Mouse (Mus musculus) cerebellum, postnatal 36 days (tissue): ENCODE results near the gene Gm11627.
"Not testable (repeated sequence)": the region's sequence is repeated elsewhere in the genome, so short reads cannot be mapped to it uniquely, and the experiment has no call there.

Source experiments
- DNase-seq, 2 experiments: peaks; one replicate each; pipeline ENCODE4 v3.0.0; 2021 to 2022; ENCODE audit warnings: mixed read lengths in 2 of 2

Gene Gm11627

DNA sequence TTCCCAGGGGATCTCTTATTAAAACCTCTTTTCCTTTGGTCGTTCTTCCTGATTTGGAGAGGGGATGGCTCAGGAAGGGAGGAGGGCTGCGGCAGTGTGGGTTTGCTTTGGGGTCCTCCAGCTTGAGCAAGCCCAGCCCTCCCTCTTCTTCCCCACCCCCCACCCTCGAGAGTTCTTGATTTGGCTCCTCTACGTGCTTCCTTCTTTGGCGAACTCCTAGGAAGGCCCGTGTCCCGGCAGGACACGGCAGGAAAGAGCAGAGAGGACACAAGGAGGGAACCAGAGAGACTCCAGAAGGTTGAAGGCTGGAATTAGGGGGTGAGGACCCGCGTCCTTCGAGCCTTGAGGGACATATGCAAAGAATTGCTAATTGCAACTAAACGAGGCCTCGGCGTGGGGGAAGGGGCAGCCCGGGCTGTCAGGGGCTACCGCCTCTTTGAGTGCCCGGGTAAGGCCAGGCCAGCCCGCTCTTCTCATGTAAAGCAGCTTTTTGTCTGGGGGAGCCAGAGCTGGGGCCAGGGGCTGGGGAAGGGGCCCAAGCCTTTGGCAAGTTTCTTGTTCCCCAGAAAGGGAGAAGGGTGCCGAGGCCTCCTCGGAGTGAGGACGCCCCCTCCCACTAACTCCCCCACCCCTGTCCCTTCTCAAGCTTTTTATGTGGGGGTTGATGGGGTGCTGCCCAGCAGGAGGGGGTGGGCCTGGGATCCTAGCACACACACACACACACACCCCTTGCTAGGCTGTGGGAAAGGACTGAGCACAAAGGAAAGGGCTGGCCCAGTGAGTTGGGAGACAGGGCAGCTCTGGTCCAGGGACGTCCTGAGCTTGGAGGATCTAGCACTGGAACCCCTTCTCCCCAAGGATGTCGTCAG, at the start of gene Gm11627:
TSS of gene Gm11627 (minus strand) at position 297 of the 869 bp plus-strand sequence.
- DNase-seq = no peak

- no peak for DNase-seq
These were observed 49.3 kb upstream of the Gm11627 start for GRCm38 (mm10) chr11:102628529-102628928.

DNA sequence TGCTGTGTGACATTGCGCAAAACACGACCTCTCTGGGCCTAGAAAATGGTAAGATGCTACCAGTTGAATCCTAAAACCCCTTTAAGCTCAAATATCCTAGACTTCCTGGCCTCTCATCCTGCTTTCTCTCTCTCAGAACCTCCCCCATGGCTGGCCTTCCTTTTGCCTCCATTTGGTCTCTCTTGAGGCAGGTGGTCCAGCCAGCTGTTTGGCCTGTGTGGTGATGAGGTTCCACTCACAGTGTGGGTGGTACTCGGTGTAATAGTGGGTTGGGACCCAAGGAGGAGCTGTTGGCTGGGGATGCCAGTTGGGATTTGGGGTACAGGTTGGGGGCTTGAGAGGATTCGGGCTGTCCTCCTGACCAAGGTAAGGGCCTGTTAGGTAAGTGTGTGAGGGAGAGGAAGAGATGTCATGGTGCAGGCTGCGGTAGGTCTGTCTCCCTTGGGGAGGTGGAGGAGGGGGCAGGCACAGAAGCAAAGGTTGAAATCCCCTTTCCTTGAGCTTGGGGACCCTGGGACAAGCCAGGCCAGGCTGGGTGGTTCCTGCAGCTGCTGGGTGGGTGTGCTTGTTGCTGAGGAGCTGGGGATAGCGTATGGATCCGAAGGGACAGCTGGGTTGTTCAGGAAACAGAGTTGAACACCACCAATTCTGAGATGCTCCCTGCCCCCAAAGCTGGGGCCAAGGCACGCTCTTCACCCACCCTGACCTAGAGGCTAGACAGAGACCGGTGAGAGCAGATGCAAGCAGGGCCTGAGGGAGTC, 48.1 kb upstream of the Gm11627 start:
- DNase-seq = no peak

DNA sequence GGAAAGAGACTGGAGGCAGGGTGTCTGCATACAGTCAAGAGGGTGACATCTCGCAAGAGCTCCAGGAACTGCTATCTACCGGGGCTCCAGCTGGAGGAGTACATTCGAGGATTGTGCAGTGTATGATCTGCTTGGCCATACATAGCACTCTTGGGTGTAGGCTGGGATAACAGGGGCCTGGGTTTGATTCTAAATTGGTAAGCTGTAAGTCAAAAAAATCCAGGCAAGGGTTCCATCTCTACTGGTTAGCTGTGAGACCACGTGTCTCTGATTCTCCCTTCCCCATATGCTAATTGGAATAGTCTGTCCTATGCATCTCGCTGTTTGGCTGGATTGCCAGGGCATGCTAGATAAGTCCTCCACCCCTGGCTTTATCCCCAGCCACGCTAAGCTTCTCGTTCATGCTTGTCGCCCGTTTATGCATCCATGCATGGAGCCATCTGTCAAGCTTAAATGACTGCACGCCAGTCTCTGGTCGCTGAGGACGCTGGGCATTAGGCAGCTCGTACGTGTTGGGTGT, 45.7 kb upstream of the Gm11627 start:
- peak; percentile 14 to 27 for DNase-seq

DNA sequence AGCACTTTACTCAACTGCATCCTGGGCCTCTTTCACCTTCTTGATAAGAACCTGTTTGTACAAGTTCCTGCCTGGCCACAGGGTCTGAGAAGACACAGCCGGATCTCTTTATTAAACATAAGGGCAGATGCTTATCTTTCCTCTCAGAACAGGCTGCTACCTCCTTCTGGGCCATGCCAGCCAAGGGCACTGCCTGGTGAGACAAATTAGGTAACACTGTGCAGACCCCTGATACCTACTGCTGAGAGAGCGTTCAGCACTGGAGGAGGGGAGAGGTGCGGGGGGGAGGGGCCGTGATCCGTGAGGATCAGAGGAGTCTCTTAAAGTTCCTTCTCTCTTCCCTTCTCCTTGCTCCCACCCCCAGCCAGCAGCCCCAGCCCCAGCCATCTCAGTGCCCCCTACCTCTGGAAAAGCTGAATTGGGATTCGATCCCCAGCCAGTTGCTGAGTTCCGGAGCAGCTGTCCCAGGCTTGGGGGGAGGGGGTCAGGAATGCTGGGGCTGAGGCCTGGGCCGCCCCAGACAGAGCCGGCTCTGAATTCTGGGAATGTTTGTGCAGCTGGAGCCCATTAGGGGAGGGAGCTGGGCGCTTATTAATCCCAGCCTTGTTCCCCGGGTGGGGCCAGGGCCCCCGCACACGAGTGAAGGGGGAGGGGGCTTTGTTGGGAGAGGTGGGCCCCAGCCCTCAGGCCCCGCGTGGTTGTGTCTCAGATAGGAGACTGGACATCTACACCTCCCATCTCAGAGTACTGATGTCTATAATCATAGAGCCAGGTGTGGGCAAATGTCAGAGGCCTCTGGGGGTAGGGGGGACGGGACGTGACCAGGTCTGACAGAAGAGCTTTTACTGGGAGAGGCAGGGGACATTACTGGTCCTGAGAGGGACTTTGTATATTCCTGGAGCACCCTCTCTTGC, 44.9 kb upstream of the Gm11627 start:
- no peak for DNase-seq

DNA sequence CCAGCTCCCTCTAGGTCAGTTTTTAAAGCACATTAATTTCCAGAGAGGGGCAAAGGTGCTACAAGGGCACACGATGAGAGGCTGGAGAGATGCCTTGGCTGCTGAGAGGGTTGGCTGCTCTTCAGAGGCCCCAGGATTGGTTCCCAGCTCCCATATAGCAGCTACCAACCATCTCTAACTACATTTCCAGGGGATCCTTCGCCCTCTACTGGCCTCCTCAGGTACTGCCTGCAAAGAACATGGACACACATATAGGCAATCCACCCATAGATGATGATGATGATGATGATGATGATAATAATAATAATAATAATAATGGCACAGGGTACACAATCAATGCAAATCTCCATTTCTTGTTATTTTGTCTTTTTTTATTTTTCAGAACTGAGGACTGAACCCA, 40.2 kb upstream of the Gm11627 start:
- no peak for DNase-seq

GRCm38 (mm10) chr11:102611317-102611705, 32.0 kb upstream of the Gm11627 start:
- DNase-seq = no peak

DNA sequence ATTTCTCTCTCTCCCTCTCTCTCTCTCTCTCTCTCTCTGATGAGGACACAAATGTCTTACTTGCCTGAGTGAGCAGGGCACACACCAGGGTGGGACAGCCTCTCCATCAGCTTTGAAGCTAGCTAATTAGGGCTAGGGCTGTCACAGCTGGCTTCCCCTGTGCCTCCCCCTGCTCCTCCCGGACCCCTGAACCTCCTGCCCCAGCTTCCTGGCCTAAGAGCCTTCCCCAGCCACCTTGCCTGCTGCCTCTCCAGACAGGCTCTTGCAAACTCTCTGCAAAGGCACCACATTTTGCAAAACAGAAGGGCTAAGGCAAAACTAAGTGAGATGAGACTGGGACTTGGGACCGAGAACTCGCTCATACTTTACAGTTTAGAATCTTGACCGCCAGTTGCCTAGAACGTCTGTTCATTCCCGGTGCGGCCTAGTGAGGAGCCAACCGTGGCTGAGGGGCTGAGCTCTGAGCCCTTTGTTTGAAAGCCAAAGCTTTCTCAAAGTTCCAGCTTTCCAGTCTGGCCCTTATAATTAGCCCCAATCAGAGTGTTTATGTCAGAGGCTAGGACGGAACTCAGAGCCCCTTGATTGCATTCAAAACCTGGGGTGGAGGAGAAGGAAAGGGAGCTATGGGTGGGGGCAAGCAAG, 31.5 kb upstream of the Gm11627 start:
- DNase-seq = no peak

DNA sequence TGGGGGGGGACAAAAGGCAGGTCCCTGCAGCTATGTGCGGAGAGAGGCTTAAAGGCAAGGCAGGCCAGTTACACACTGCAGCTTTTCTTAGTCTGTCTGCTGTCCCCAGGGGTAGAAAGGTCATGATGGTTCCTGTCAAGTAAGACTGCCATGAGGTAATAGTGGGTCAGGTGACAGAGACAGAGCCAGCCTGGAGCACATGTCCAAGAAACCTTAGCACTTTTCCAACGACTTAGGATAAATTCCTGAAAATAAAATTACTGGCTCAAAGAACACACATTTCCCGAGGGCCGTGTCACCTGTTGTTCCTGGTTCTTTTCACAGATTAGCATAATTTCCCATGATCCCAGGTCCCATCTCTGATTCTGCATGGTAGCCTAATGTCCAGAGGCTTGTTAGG, 31.0 kb upstream of the Gm11627 start:
- DNase-seq = no peak

DNA sequence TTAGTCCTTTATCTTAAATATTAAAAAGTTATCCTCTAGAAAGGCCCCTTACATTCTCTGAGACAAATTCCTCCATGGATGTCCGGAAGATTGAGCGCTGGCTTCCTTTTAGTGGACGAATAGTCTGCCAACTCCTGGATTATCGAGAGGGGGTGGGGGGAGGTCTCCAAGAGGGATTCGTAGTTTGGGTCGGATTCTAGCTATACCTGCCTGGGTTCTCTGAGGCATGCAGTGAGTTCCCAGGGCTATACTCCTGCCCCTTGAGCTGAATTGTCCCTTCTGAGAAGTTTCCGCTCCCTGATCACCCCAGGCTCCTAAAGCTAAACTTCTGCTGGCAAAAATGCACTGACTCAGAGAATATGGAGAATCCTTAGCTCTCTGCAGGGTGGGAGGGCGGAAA, 30.2 kb upstream of the Gm11627 start:
- no peak for DNase-seq

GRCm38 (mm10) chr11:102608691-102609090, 29.4 kb upstream of the Gm11627 start:
- DNase-seq = no peak

- no peak for DNase-seq
These were observed 28.7 kb upstream of the Gm11627 start for GRCm38 (mm10) chr11:102607686-102608548.

DNA sequence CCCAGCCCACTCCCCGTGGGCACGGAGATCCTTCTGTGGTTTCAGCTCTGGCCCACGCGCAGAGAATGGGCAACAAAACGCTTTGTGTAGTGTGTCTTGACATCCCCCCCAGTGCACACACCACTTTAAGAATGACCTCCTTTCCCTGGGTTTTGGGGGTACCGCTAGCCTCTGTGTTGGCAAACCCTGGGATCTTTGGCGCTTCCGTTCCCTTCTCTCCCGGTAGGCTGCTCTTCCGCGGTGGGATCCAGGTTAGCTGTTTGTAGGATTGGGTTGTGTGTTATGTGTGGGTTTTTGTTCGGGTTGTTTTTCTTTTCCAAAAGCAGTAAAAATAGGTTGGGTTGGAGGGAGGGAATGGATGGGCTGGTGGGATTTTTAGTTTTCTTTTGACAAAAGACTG, 27.9 kb upstream of the Gm11627 start:
- DNase-seq = not testable (repeated sequence)

GRCm38 (mm10) chr11:102606751-102607171, 27.5 kb upstream of the Gm11627 start:
- no peak for DNase-seq

DNA sequence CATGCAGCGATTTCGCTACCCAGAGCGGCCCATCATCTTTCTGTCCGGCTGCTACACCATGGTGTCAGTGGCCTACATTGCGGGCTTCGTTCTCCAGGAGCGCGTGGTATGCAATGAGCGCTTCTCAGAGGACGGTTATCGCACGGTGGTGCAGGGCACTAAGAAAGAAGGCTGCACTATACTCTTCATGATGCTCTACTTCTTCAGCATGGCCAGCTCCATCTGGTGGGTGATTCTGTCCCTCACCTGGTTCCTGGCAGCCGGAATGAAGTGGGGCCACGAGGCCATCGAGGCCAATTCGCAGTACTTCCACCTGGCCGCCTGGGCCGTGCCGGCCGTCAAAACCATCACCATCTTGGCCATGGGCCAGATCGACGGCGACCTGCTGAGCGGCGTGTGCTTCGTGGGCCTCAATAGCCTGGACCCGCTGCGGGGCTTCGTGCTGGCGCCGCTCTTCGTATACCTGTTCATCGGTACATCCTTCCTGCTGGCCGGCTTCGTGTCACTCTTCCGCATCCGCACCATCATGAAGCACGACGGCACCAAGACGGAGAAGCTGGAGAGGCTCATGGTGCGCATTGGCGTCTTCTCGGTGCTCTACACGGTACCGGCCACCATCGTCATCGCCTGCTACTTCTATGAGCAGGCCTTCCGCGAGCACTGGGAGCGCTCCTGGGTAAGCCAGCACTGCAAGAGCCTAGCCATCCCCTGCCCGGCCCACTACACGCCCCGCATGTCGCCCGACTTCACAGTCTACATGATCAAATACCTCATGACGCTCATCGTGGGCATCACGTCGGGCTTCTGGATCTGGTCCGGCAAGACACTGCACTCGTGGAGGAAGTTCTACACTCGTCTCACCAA, 26.5 kb upstream of the Gm11627 start:
- peak in 1 of 2 experiments; percentile 29 for DNase-seq

- peak; percentile 40 to 47 for DNase-seq
These were observed 25.7 kb upstream of the Gm11627 start for GRCm38 (mm10) chr11:102604777-102605552.

GRCm38 (mm10) chr11:102604010-102604584, 24.8 kb upstream of the Gm11627 start, which contains the start of gene Fzd2:
Gene Fzd2 (plus strand): TSS chr11:102604396.
- DNase-seq = peak; percentile 55 to 58

GRCm38 (mm10) chr11:102603496-102603850, 24.2 kb upstream of the Gm11627 start:
- DNase-seq = no peak
